Mouse (Mus musculus) liver, adult 2 months (tissue): ENCODE measurements around the gene Btbd7.

Experiments used
- CTCF ChIP-seq: fragments of 200-500 bp; IDR thresholded peaks from 2 replicates; pipeline ENCODE4 v1.5.1; 2011; ENCODE audit warnings: low read depth, low read length, control low read depth
- POLR2A ChIP-seq: fragments of 200-500 bp; IDR thresholded peaks from 2 replicates; pipeline ENCODE4 v1.6.1; 2011; ENCODE audit warnings: low read length, control low read depth; ENCODE audit not compliant: insufficient read depth; ENCODE audit errors: extremely low read depth

GRCm38 (mm10) chr12:102826399-102826798 is 51.9 kb downstream of the Btbd7 start:
- TF ChIP-seq CTCF, result no peak
- TF ChIP-seq POLR2A, result no peak
